Mouse (Mus musculus): ENCODE measurements at regions not wholly inside any gene's neighbourhood (a gene's known extent, or its start where the extent isn't known, plus 50 kb on each side); places are given as distances from the start of the nearest gene placed in this dataset.

GRCm38 (mm10) chr9:33915349-33916056, 570.2 kb upstream of the Kirrel3 start:
- TF ChIP-seq GATA1 (IDR thresholded peaks at IDR 0.05; ENCODE audit: borderline replicate concordance, low read length) (no peak), FLI1 (IDR thresholded peaks at IDR 0.05; ENCODE audit: low read length) (no peak)
